Comparison of ENCODE assay signal across 22 mouse cellular contexts in genomic region chr5:88632463-88632862, GRCm38 (mm10). TPM values are rescaled to one million over a fixed set of nuclear protein-coding genes. Genes with fewer than 3 reads are reported as not detected.
DNase-seq lines count a peak whose midpoint lies in the region; ATAC-seq and TF ChIP-seq lines count a peak whose summit lies in the region.
"Had no signal": no experiment of that assay in that cellular context is flagged by ENCODE, and none has a peak within 500 bp of the region (broad histone marks: within the 10 kb centered on the region; RNA-seq: fewer than 3 reads in every experiment).

No protein-coding gene starts in this region.

- peak; percentile 90 for DNase-seq in kidney, adult 11 months
- peak; percentile 92 for DNase-seq in kidney, adult 2 months
- peak; percentile 65 for DNase-seq in kidney, postnatal 10 days
- DNase-seq in right cerebral cortex, postnatal 14 days: no peak
- DNase-seq: adrenal gland, postnatal 14 days; cerebellum, adult 9-10 months; heart, postnatal 10 days; left cerebral cortex, postnatal 4 days; lung, embryonic 14.5 days; midbrain, embryonic 14.5 days; right cerebral cortex, postnatal 25 days; thymus, postnatal 4 days had no signal

- H3K27me3 ChIP-seq in kidney, embryonic 14.5 days (ENCODE audit: control insufficient read depth, insufficient read depth, low read length): no peaks in the 10 kb centered on the region
- no peaks in the 10 kb centered on the region for H3K27me3 ChIP-seq in kidney, adult 2 months (replicated peaks; ENCODE audit: control insufficient read depth, insufficient read depth, low read length)
- no peaks in the 10 kb centered on the region for H3K27me3 ChIP-seq in intestine, embryonic 16.5 days (replicated peaks; ENCODE audit: control insufficient read depth, insufficient read depth, low read length)
- H3K27me3 ChIP-seq: heart, embryonic 12.5 days; megakaryocyte, embryonic 14.5 days had no signal

- ATAC-seq in kidney, embryonic 14.5 days (ENCODE audit: low FRiP score, low TSS enrichment): no peak
- no peak for ATAC-seq in intestine, embryonic 16.5 days
- ATAC-seq: forebrain, embryonic 14.5 days; hindbrain, postnatal 0 days; intestine, postnatal 0 days had no signal

- no peak for TF ChIP-seq POLR2A in kidney, adult 2 months (IDR thresholded peaks at IDR 0.05; ENCODE audit: low read depth, low read length)

- peaks cover 26% of the 10 kb centered on the region for H3K36me3 ChIP-seq in kidney, embryonic 14.5 days (ENCODE audit: control insufficient read depth, insufficient read depth, low read length)
- H3K36me3 ChIP-seq in kidney, adult 2 months (ENCODE audit: control insufficient read depth, insufficient read depth, low read length): peaks cover 7% of the 10 kb centered on the region
- peaks cover 51% of the 10 kb centered on the region for H3K36me3 ChIP-seq in macrophage (ENCODE audit: inconsistent target)
- H3K36me3 ChIP-seq in intestine, embryonic 16.5 days (ENCODE audit: control insufficient read depth, insufficient read depth, low read length): no peaks in the 10 kb centered on the region

- H3K9ac ChIP-seq in kidney, embryonic 14.5 days (ENCODE audit: low read depth, low read length): no peak overlapping the region
- no peak overlapping the region for H3K9ac ChIP-seq in intestine, embryonic 16.5 days (ENCODE audit: low read depth, low read length)
- H3K9ac ChIP-seq: heart, embryonic 12.5 days; lung, embryonic 14.5 days had no signal

- 54% methylated on average over 9 of the region's 9 CpGs for WGBS in kidney, embryonic 14.5 days
- WGBS in kidney, adult 2 months: 51% methylated on average over 9 of the region's 9 CpGs
- 95% methylated on average over 9 of the region's 9 CpGs for WGBS in macrophage (ENCODE audit: missing documents)
- 88% methylated on average over 9 of the region's 9 CpGs for WGBS in intestine, embryonic 16.5 days

- no peak overlapping the region for H3K4me3 ChIP-seq in kidney, embryonic 14.5 days (ENCODE audit: low read length)
- H3K4me3 ChIP-seq in kidney, adult 2 months (ENCODE audit: insufficient read depth, low read depth, low read length): no peak overlapping the region
- H3K4me3 ChIP-seq in macrophage (ENCODE audit: inconsistent target): no peak overlapping the region
- no peak overlapping the region for H3K4me3 ChIP-seq in intestine, embryonic 16.5 days (ENCODE audit: low read length)
- H3K4me3 ChIP-seq: heart, embryonic 12.5 days; hindbrain, embryonic 10.5 days; megakaryocyte, embryonic 14.5 days had no signal

- no peak for TF ChIP-seq CTCF in kidney, adult 2 months (conservative IDR thresholded peaks at IDR 0.05; ENCODE audit: insufficient read depth, insufficient read length, low read depth, low read length)

- H3K79me2 ChIP-seq in macrophage (ENCODE audit: inconsistent target): no peaks in the 10 kb centered on the region; the same call in 1 of the 2 replicates

- H3K27ac ChIP-seq in kidney, embryonic 14.5 days (ENCODE audit: low read depth, low read length): no peak overlapping the region
- no peak overlapping the region for H3K27ac ChIP-seq in kidney, adult 2 months (ENCODE audit: insufficient read depth, low read depth, low read length)
- H3K27ac ChIP-seq in macrophage: peak overlapping the region; percentile 99
- H3K27ac ChIP-seq in intestine, embryonic 16.5 days (ENCODE audit: low read length): no peak overlapping the region
- H3K27ac ChIP-seq: hindbrain, embryonic 10.5 days; hindbrain, postnatal 0 days had no signal

- no peak overlapping the region for H3K4me2 ChIP-seq in kidney, embryonic 14.5 days (replicated peaks; ENCODE audit: low read depth, low read length)
- no peak overlapping the region for H3K4me2 ChIP-seq in intestine, embryonic 16.5 days (ENCODE audit: low read depth, low read length)
- H3K4me2 ChIP-seq: heart, embryonic 12.5 days; liver, embryonic 11.5 days; lung, embryonic 14.5 days had no signal

- no peaks in the 10 kb centered on the region for H3K4me1 ChIP-seq in kidney, embryonic 14.5 days (ENCODE audit: control insufficient read depth, insufficient read depth, low read length)
- peaks cover 13% of the 10 kb centered on the region; the same call in 1 of the 2 replicates for H3K4me1 ChIP-seq in kidney, adult 2 months (ENCODE audit: control insufficient read depth, insufficient read depth, low read length)
- no peaks in the 10 kb centered on the region for H3K4me1 ChIP-seq in intestine, embryonic 16.5 days (ENCODE audit: control insufficient read depth, insufficient read depth, low read length)
- H3K4me1 ChIP-seq: hindbrain, embryonic 10.5 days had no signal

- H3K9me3 ChIP-seq in kidney, embryonic 14.5 days (ENCODE audit: control insufficient read depth, low read length): no peaks in the 10 kb centered on the region
- H3K9me3 ChIP-seq in intestine, embryonic 16.5 days (ENCODE audit: control insufficient read depth, low read length): no peaks in the 10 kb centered on the region
- H3K9me3 ChIP-seq: heart, embryonic 12.5 days; hindbrain, embryonic 10.5 days; megakaryocyte, embryonic 14.5 days had no signal

RNA-seq across cellular contexts. Expression of gene Grsf1, which starts 43.5 kb away (rescaled TPM):
- 59.6 and 78.4 TPM in 2 replicates for polyA plus RNA-seq in kidney, embryonic 14.5 days (2014; fragmentation: Nextera tagmentation; extraction: Ambion mirVana)
- 58.4 and 60.7 TPM in 2 replicates for polyA plus RNA-seq in kidney, adult 2 months (2012; rRNA removed)
- total RNA-seq in macrophage (2018; cell fraction: chromatin; rRNA removed): 10 to 100 TPM in 24 of 26 experiments, 1 to 10 TPM in 2; 4.9 to 38.6 (median 23.7) TPM
- total RNA-seq in macrophage (2018; cell fraction: cytosol; rRNA removed): 10 to 100 TPM; 36.7 to 63.9 (median 51.1) TPM
- total RNA-seq in macrophage (2018; cell fraction: nucleus; rRNA removed): 10 to 100 TPM; 16.1 to 42.0 (median 22.8) TPM
- 46.1 to 114 TPM (median 64.2 TPM) in 3 replicates for polyA plus RNA-seq in macrophage (2018)
- 11.7 and 23.9 TPM in 2 replicates for polyA plus RNA-seq in intestine, embryonic 16.5 days (2015; fragmentation: Nextera tagmentation; extraction: Ambion mirVana)
